Mouse (Mus musculus) MEL (cell line): ENCODE measurements around the gene Abca14.

ENCODE experiments used
- CTCF ChIP-seq, 3 experiments: IDR thresholded peaks in 2 of 3; conservative IDR thresholded peaks in 1 of 3; 2 replicates each; pipeline ENCODE4 v1.5.1; 2011 to 2012; ENCODE audit warnings: low read length in 3 of 3, low read depth in 2 of 3, mild to moderate bottlenecking in 2 of 3, improper control_type of control experiment in 1 of 3, inconsistent platforms in 1 of 3, mixed read lengths in 1 of 3, moderate library complexity in 1 of 3; ENCODE audit not compliant: control insufficient read depth in 1 of 3, insufficient read depth in 1 of 3, poor library complexity in 1 of 3, severe bottlenecking in 1 of 3
- SIN3A ChIP-seq: IDR thresholded peaks from 2 replicates; pipeline ENCODE4 v1.6.1; 2012; ENCODE audit warnings: low read length, improper control_type of control experiment, inconsistent platforms
- ZKSCAN1 ChIP-seq: IDR thresholded peaks from 2 replicates; pipeline ENCODE4 v1.6.1; 2012; ENCODE audit warnings: low read depth, mild to moderate bottlenecking, inconsistent platforms, low read length, improper control_type of control experiment, moderate library complexity

DNA sequence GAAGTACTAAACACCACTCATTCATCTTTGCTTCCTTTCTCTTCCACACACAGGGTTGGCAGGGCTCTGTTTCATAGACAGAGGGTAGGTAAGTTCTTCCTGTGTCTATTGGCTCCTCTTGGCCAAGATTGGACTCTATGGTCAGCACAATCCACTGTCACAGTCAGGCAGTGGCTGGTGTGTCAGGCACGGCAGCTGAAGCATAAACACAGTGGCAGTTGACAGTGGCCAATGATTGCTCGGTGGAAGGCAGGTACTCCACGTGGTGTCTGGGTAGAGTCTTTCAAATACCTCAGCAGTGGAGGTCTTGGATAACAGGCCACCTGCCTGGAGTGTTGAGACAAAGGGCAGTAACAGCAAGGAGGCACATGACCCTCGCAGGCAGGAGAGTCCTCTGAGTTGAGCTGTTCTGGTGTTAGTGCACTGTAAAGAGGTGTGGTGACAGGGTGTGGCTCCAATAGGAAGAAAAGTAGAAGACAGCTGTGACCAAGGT, 45.6 kb upstream of the Abca14 start:
- TF ChIP-seq ZKSCAN1 (no peak), SIN3A (no peak), CTCF (IDR thresholded peaks at IDR 0.05 in 2 of 3, conservative IDR thresholded peaks at IDR 0.05 in 1 of 3; ENCODE audit: control insufficient read depth in 1 of 3, insufficient read depth in 1 of 3, low read depth in 2 of 3, low read length in 3 of 3, poor library complexity in 1 of 3, severe bottlenecking in 1 of 3) (no peak)
